Mouse (Mus musculus): ENCODE data around the gene Rabep1. TPM values are rescaled to one million over a fixed set of nuclear protein-coding genes. Genes with fewer than 3 reads are reported as not detected.

Rabep1 gene
- polyA plus RNA-seq, 1 experiment from 2014 or later: 77.0 TPM

DNA sequence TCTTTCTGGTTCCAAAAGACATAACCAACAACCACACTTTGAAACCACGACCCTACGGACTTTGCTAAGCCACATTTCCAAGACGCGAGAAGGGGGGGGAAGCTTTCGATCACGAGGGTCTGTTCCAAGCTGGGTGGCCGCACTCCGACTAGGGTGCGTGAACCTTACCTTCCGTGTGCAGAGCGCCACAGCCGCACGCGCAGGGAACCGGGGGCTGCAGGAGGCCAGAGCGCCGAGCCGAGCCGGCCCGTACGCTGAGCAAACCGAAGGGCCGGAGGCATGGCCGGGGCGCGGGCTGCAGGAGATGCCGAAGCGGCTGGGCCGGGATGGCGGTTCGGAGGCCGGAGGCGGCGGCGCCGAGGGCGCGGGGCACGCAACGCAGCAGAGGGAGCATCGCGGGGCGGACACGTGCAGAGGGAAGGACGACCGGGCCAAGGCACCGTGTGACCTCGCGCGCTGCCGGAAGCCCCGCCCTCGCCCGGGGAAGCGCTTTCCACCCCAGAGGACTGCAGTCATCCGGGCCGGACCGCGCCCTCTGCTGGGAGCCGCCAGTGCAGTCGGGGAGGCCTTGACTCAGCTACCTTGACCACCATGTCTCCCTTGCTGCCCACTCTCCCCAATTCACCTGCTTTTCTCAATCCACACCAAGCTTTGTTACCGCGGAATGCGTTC lies 138.1 kb downstream of the Rabep1 start, which contains the start of gene C1qbp:
C1qbp (minus strand) TSS at position 470 of the 672 bp plus-strand sequence.
- H3K27ac ChIP-seq (replicated peaks; ENCODE audit: low read depth, low read length): 0 out of 2 replicates have a peak within 1 kb of the TSS, but pooled peaks have one; percentile 10
- no peaks in the 10 kb centered on the region for H3K9me3 ChIP-seq (ENCODE audit: control insufficient read depth, low read length)
- ATAC-seq (ENCODE audit: low FRiP score, low TSS enrichment) (peak; percentile 94), DNase-seq (peak; percentile 95)
- peaks cover 9% of the 10 kb centered on the region for H3K4me1 ChIP-seq (ENCODE audit: control insufficient read depth, insufficient read depth, low read length)
- peak within 1 kb of the TSS; percentile 81 for H3K9ac ChIP-seq (replicated peaks; ENCODE audit: low read length)
- peak within 1 kb of the TSS; percentile 60 for H3K4me2 ChIP-seq (ENCODE audit: low read length)
- peak within 1 kb of the TSS; percentile 96 for H3K4me3 ChIP-seq (replicated peaks; ENCODE audit: low read depth, low read length)
- peaks cover 68% of the 10 kb centered on the region for H3K36me3 ChIP-seq (ENCODE audit: control insufficient read depth, insufficient read depth, low read length)
- WGBS: under 1% methylated on average over 60 of the region's 64 CpGs
- H3K27me3 ChIP-seq (ENCODE audit: control insufficient read depth, insufficient read depth, low read length): no peaks in the 10 kb centered on the region

Other genes starting within 250 kb of the Rabep1 start
- not detected in 2 replicates for gene 4930544D05Rik, start 228.9 kb upstream of the Rabep1 start, polyA plus RNA-seq (2014; fragmentation: Nextera tagmentation; extraction: Ambion mirVana)
- not detected in 2 replicates for gene Chrne, start 225.6 kb upstream of the Rabep1 start, polyA plus RNA-seq (2014; fragmentation: Nextera tagmentation; extraction: Ambion mirVana)
- gene Gp1ba, start 205.7 kb upstream of the Rabep1 start, polyA plus RNA-seq (2014; fragmentation: Nextera tagmentation; extraction: Ambion mirVana): 0.37 and 0.38 TPM in 2 replicates
- 95.9 and 104 TPM in 2 replicates for gene Rnf167, start 197.5 kb upstream of the Rabep1 start, polyA plus RNA-seq (2014; fragmentation: Nextera tagmentation; extraction: Ambion mirVana)
- 158 and 171 TPM in 2 replicates for gene Slc25a11, start 197.3 kb upstream of the Rabep1 start, polyA plus RNA-seq (2014; fragmentation: Nextera tagmentation; extraction: Ambion mirVana)
- 661 and 672 TPM in 2 replicates for gene Pfn1, start 190.1 kb upstream of the Rabep1 start, polyA plus RNA-seq (2014; fragmentation: Nextera tagmentation; extraction: Ambion mirVana)
- 8.5 and 8.7 TPM in 2 replicates for gene Eno3, start 187.6 kb upstream of the Rabep1 start, polyA plus RNA-seq (2014; fragmentation: Nextera tagmentation; extraction: Ambion mirVana)
- gene Spag7, start 175.4 kb upstream of the Rabep1 start, polyA plus RNA-seq (2014; fragmentation: Nextera tagmentation; extraction: Ambion mirVana): 101 and 132 TPM in 2 replicates
- gene Camta2, start 156.7 kb upstream of the Rabep1 start, polyA plus RNA-seq (2014; fragmentation: Nextera tagmentation; extraction: Ambion mirVana): 19.4 and 21.0 TPM in 2 replicates
- gene Inca1, start 144.6 kb upstream of the Rabep1 start, polyA plus RNA-seq (2014; fragmentation: Nextera tagmentation; extraction: Ambion mirVana): 0.95 and 1.6 TPM in 2 replicates
- 4.0 and 6.6 TPM in 2 replicates for gene Kif1c, start 144.2 kb upstream of the Rabep1 start, polyA plus RNA-seq (2014; fragmentation: Nextera tagmentation; extraction: Ambion mirVana)
- gene Zfp3, start 80.6 kb upstream of the Rabep1 start, polyA plus RNA-seq (2014; fragmentation: Nextera tagmentation; extraction: Ambion mirVana): 14.8 and 16.8 TPM in 2 replicates
- gene Scimp, start 32.2 kb upstream of the Rabep1 start, polyA plus RNA-seq (2014; fragmentation: Nextera tagmentation; extraction: Ambion mirVana): 0.39 TPM in 1 of 2 replicates, not detected in the other
- gene Nup88, start 125.2 kb downstream of the Rabep1 start, polyA plus RNA-seq (2014; fragmentation: Nextera tagmentation; extraction: Ambion mirVana): 116 and 140 TPM in 2 replicates
- 62.9 and 75.8 TPM in 2 replicates for gene Rpain, start 125.4 kb downstream of the Rabep1 start, polyA plus RNA-seq (2014; fragmentation: Nextera tagmentation; extraction: Ambion mirVana)
- 170 and 178 TPM in 2 replicates for gene C1qbp, start 138.2 kb downstream of the Rabep1 start, polyA plus RNA-seq (2014; fragmentation: Nextera tagmentation; extraction: Ambion mirVana)
- 12.4 and 17.1 TPM in 2 replicates for gene Dhx33, start 159.7 kb downstream of the Rabep1 start, polyA plus RNA-seq (2014; fragmentation: Nextera tagmentation; extraction: Ambion mirVana)
- 20.9 and 29.7 TPM in 2 replicates for gene Mis12, start 174.8 kb downstream of the Rabep1 start, polyA plus RNA-seq (2014; fragmentation: Nextera tagmentation; extraction: Ambion mirVana)
- 23.3 and 35.7 TPM in 2 replicates for gene Derl2, start 175.1 kb downstream of the Rabep1 start, polyA plus RNA-seq (2014; fragmentation: Nextera tagmentation; extraction: Ambion mirVana)
- 317 and 572 TPM in 2 replicates for gene 6330403K07Rik, start 188.7 kb downstream of the Rabep1 start, polyA plus RNA-seq (2014; fragmentation: Nextera tagmentation; extraction: Ambion mirVana)